Mouse (Mus musculus): ENCODE results near the gene Atp6v1c2. TPM values are rescaled to one million over a fixed set of nuclear protein-coding genes. Genes with fewer than 3 reads are reported as not detected.

Gene Atp6v1c2
- polyA plus RNA-seq, 1 experiment from 2014 or later, result not detected

GRCm38 (mm10) chr12:17305445-17305844, 23.7 kb downstream of the Atp6v1c2 start:
- 89% methylated on average over 7 of the region's 7 CpGs for WGBS (ENCODE audit: missing documents)
- Histone ChIP-seq H3K36me3 (ENCODE audit: inconsistent target) (no peaks in the 10 kb centered on the region), H3K4me3 (ENCODE audit: inconsistent target) (no peak overlapping the region), H3K27ac (no peak overlapping the region), H3K79me2 (ENCODE audit: inconsistent target) (no peaks in the 10 kb centered on the region)

- WGBS (ENCODE audit: missing documents), result 95% methylated on average over 1 of the region's 1 CpGs
- Histone ChIP-seq H3K4me3 (ENCODE audit: inconsistent target) (no peak overlapping the region), H3K79me2 (ENCODE audit: inconsistent target) (no peaks in the 10 kb centered on the region), H3K27ac (no peak overlapping the region), H3K36me3 (ENCODE audit: inconsistent target) (no peaks in the 10 kb centered on the region)
Measured at GRCm38 (mm10) chr12:17299902-17300301, 29.3 kb downstream of the Atp6v1c2 start.

- no peak overlapping the region for H3K27ac ChIP-seq
- no peak overlapping the region for H3K4me3 ChIP-seq (ENCODE audit: inconsistent target)
- H3K79me2 ChIP-seq (ENCODE audit: inconsistent target), result no peaks in the 10 kb centered on the region
- WGBS (ENCODE audit: missing documents), result 42% methylated on average over 2 of the region's 2 CpGs
- H3K36me3 ChIP-seq (ENCODE audit: inconsistent target), result no peaks in the 10 kb centered on the region
Measured at GRCm38 (mm10) chr12:17296899-17297298, 32.3 kb downstream of the Atp6v1c2 start.

- Histone ChIP-seq H3K36me3 (ENCODE audit: inconsistent target) (no peaks in the 10 kb centered on the region), H3K79me2 (ENCODE audit: inconsistent target) (no peaks in the 10 kb centered on the region), H3K4me3 (ENCODE audit: inconsistent target) (no peak overlapping the region), H3K27ac (no peak overlapping the region)
- WGBS (ENCODE audit: missing documents), result 56% methylated on average over 4 of the region's 4 CpGs
Measured at GRCm38 (mm10) chr12:17290569-17290968, 38.6 kb downstream of the Atp6v1c2 start.

- Histone ChIP-seq H3K79me2 (ENCODE audit: inconsistent target) (no peaks in the 10 kb centered on the region), H3K36me3 (ENCODE audit: inconsistent target) (peaks cover 4% of the 10 kb centered on the region; the same call in 1 of the 2 replicates), H3K27ac (no peak overlapping the region), H3K4me3 (ENCODE audit: inconsistent target) (no peak overlapping the region)
- WGBS (ENCODE audit: missing documents), result 83% methylated on average over 2 of the region's 2 CpGs
Measured at GRCm38 (mm10) chr12:17289913-17290312, 39.2 kb downstream of the Atp6v1c2 start.

GRCm38 (mm10) chr12:17289060-17289459, 40.1 kb downstream of the Atp6v1c2 start:
- peaks cover 12% of the 10 kb centered on the region for H3K36me3 ChIP-seq (ENCODE audit: inconsistent target)
- H3K4me3 ChIP-seq (ENCODE audit: inconsistent target), result no peak overlapping the region
- no peak overlapping the region for H3K27ac ChIP-seq
- WGBS (ENCODE audit: missing documents), result 46% methylated on average over 2 of the region's 2 CpGs
- H3K79me2 ChIP-seq (ENCODE audit: inconsistent target), result no peaks in the 10 kb centered on the region

GRCm38 (mm10) chr12:17288496-17288895, 40.7 kb downstream of the Atp6v1c2 start:
- WGBS (ENCODE audit: missing documents), result 90% methylated on average over 4 of the region's 4 CpGs
- Histone ChIP-seq H3K79me2 (ENCODE audit: inconsistent target) (no peaks in the 10 kb centered on the region), H3K4me3 (ENCODE audit: inconsistent target) (no peak overlapping the region), H3K36me3 (ENCODE audit: inconsistent target) (peaks cover 18% of the 10 kb centered on the region), H3K27ac (no peak overlapping the region)

- WGBS (ENCODE audit: missing documents), result 92% methylated on average over 7 of the region's 7 CpGs
- Histone ChIP-seq H3K79me2 (ENCODE audit: inconsistent target) (peaks cover 72% of the 10 kb centered on the region), H3K27ac (no peak overlapping the region), H3K4me3 (ENCODE audit: inconsistent target) (no peak overlapping the region), H3K36me3 (ENCODE audit: inconsistent target) (peaks cover 71% of the 10 kb centered on the region)
Measured at GRCm38 (mm10) chr12:17273841-17274240, 55.3 kb downstream of the Atp6v1c2 start.

- Histone ChIP-seq H3K79me2 (ENCODE audit: inconsistent target) (peaks cover 94% of the 10 kb centered on the region), H3K36me3 (ENCODE audit: inconsistent target) (peaks cover 46% of the 10 kb centered on the region), H3K4me3 (ENCODE audit: inconsistent target) (no peak overlapping the region), H3K27ac (no peak overlapping the region)
- 38% methylated on average over 1 of the region's 1 CpGs for WGBS (ENCODE audit: missing documents)
Measured at GRCm38 (mm10) chr12:17271272-17271671, 57.9 kb downstream of the Atp6v1c2 start.

GRCm38 (mm10) chr12:17267316-17267715, 61.8 kb downstream of the Atp6v1c2 start:
- H3K79me2 ChIP-seq (ENCODE audit: inconsistent target), result peaks cover 57% of the 10 kb centered on the region
- H3K4me3 ChIP-seq (ENCODE audit: inconsistent target), result peak overlapping the region; percentile 96
- peaks cover 12% of the 10 kb centered on the region; the same call in 1 of the 2 replicates for H3K36me3 ChIP-seq (ENCODE audit: inconsistent target)
- WGBS (ENCODE audit: missing documents), result 7% methylated on average over 4 of the region's 4 CpGs
- peak overlapping the region; percentile 58 for H3K27ac ChIP-seq

- Histone ChIP-seq H3K79me2 (ENCODE audit: inconsistent target) (peaks cover 50% of the 10 kb centered on the region), H3K36me3 (ENCODE audit: inconsistent target) (peaks cover 7% of the 10 kb centered on the region; the same call in 1 of the 2 replicates), H3K27ac (peak overlapping the region; percentile 58), H3K4me3 (ENCODE audit: inconsistent target) (peak overlapping the region; percentile 96)
- under 1% methylated on average over 21 of the region's 21 CpGs for WGBS (ENCODE audit: missing documents)
Measured at GRCm38 (mm10) chr12:17266673-17266990, 62.5 kb downstream of the Atp6v1c2 start.

GRCm38 (mm10) chr12:17265971-17266672, 63.0 kb downstream of the Atp6v1c2 start, which contains the start of gene Pdia6:
Pdia6 (plus strand) TSS chr12:17266545.
- Histone ChIP-seq H3K4me3 (ENCODE audit: inconsistent target) (peak within 1 kb of the TSS; percentile 96), H3K36me3 (ENCODE audit: inconsistent target) (peaks cover 5% of the 10 kb centered on the region; the same call in 1 of the 2 replicates), H3K79me2 (ENCODE audit: inconsistent target) (peaks cover 45% of the 10 kb centered on the region), H3K27ac (peak within 1 kb of the TSS; percentile 58)
- WGBS (ENCODE audit: missing documents), result 3% methylated on average over 45 of the region's 48 CpGs

- H3K27ac ChIP-seq, result no peak overlapping the region
- H3K4me3 ChIP-seq (ENCODE audit: inconsistent target), result no peak overlapping the region
- peaks cover 32% of the 10 kb centered on the region for H3K79me2 ChIP-seq (ENCODE audit: inconsistent target)
- H3K36me3 ChIP-seq (ENCODE audit: inconsistent target), result no peaks in the 10 kb centered on the region
- 100% methylated on average over 2 of the region's 2 CpGs for WGBS (ENCODE audit: missing documents)
Measured at GRCm38 (mm10) chr12:17264826-17265225, 64.3 kb downstream of the Atp6v1c2 start.

GRCm38 (mm10) chr12:17263881-17264280, 65.3 kb downstream of the Atp6v1c2 start:
- no peaks in the 10 kb centered on the region for H3K36me3 ChIP-seq (ENCODE audit: inconsistent target)
- no peak overlapping the region for H3K4me3 ChIP-seq (ENCODE audit: inconsistent target)
- H3K27ac ChIP-seq, result no peak overlapping the region
- 16% methylated on average over 3 of the region's 3 CpGs for WGBS (ENCODE audit: missing documents)
- H3K79me2 ChIP-seq (ENCODE audit: inconsistent target), result peaks cover 23% of the 10 kb centered on the region

GRCm38 (mm10) chr12:17261005-17261404, 68.2 kb downstream of the Atp6v1c2 start:
- no peaks in the 10 kb centered on the region for H3K79me2 ChIP-seq (ENCODE audit: inconsistent target)
- H3K4me3 ChIP-seq (ENCODE audit: inconsistent target), result no peak overlapping the region
- no peak overlapping the region for H3K27ac ChIP-seq
- no peaks in the 10 kb centered on the region for H3K36me3 ChIP-seq (ENCODE audit: inconsistent target)
- 89% methylated on average over 3 of the region's 3 CpGs for WGBS (ENCODE audit: missing documents)
